Mouse (Mus musculus) hindbrain, embryonic 13.5 days (tissue): Measurements from ENCODE around the gene Ttc17. TPM values are rescaled to one million over a fixed set of nuclear protein-coding genes. Genes with fewer than 3 reads are reported as not detected.
"Not testable (repeated sequence)": the region's sequence is repeated elsewhere in the genome, so short reads cannot be mapped to it uniquely, and the experiment has no call there.

Experiments used
- ATAC-seq: fragments of 200-750 bp; cut with Nextera tagmentation; 2 replicates; pipeline ENCODE4 v1.8.0; 2017; ENCODE audit warnings: moderate TSS enrichment; ENCODE audit not compliant: low FRiP score
- H3K27ac ChIP-seq: fragments of 300-500 bp; sonication (generic); 2 replicates; pipeline ENCODE4 v1.5.1; 2015; ENCODE audit warnings: inconsistent platforms, mild to moderate bottlenecking, moderate library complexity
- H3K27me3 ChIP-seq: fragments of 300-500 bp; sonication (generic); 2 replicates; pipeline ENCODE4 v1.6.1; 2015; ENCODE audit warnings: mild to moderate bottlenecking, inconsistent platforms
- H3K36me3 ChIP-seq: fragments of 300-500 bp; sonication (generic); 2 replicates; pipeline ENCODE4 v1.6.1; 2015; ENCODE audit warnings: mild to moderate bottlenecking, inconsistent platforms
- H3K4me1 ChIP-seq: fragments of 300-500 bp; sonication (generic); replicated peaks from 2 replicates; pipeline ENCODE4 v1.6.1; 2015; ENCODE audit warnings: inconsistent platforms
- H3K4me2 ChIP-seq: fragments of 300-500 bp; sonication (generic); 2 replicates; pipeline ENCODE4 v1.6.1; 2015; ENCODE audit warnings: inconsistent platforms, mild to moderate bottlenecking, moderate library complexity
- H3K4me3 ChIP-seq: fragments of 300-500 bp; sonication (generic); 2 replicates; pipeline ENCODE4 v1.5.1; 2015; ENCODE audit warnings: mild to moderate bottlenecking, inconsistent platforms
- H3K9ac ChIP-seq: fragments of 300-500 bp; sonication (generic); 2 replicates; pipeline ENCODE4 v1.6.1; 2015; ENCODE audit warnings: mild to moderate bottlenecking, inconsistent platforms
- H3K9me3 ChIP-seq: fragments of 300-500 bp; sonication (generic); 2 replicates; pipeline ENCODE4 v1.6.1; 2016; ENCODE audit warnings: inconsistent platforms
- WGBS: fragments of 180-500 bp; shearing (Covaris S2); methylation state at CpG from one replicate; pipeline ENCODE4 v1.1.7; 2015; 5-methylcytosine and 5-hydroxymethylcytosine counted together
- polyA plus RNA-seq: library from polyadenylated mRNA; unstranded; fragments of >200 nt; fragmentation: Nextera tagmentation; extraction: Ambion mirVana; gene quantifications from 2 replicates; pipeline ENCODE4 v1.2.1, GENCODE M21; 2015

Gene Ttc17
- polyA plus RNA-seq, 1 experiment from 2014 or later: 21.8 TPM

DNA sequence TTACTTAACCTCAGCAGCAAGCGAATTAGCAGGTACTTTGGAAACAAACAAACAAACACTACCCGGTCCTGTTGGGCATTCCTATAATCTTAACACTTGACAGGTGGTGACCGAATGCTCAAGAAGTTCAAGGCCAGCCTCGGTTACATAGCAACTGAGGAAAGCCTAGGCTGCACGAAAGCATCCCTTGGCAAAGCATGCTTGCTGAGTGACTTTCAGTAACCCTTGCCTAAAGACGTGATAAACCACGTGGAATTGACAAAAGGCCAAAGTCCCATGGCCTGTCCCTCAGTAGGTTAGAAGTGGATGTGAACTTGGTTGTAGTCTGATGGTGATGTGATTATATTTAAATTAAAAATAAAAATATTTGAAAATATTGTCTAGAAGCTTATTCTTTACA is 4.4 kb downstream of the Ttc17 start:
- no peak overlapping the region for H3K9ac ChIP-seq
- no peaks in the 10 kb centered on the region for H3K36me3 ChIP-seq
- H3K4me1 ChIP-seq: peaks cover 48% of the 10 kb centered on the region
- H3K4me2 ChIP-seq: no peak overlapping the region
- no peak for ATAC-seq
- 91% methylated on average over 7 of the region's 7 CpGs for WGBS
- H3K27me3 ChIP-seq: no peaks in the 10 kb centered on the region
- no peaks in the 10 kb centered on the region for H3K9me3 ChIP-seq
- H3K27ac ChIP-seq: no peak overlapping the region
- no peak overlapping the region for H3K4me3 ChIP-seq

DNA sequence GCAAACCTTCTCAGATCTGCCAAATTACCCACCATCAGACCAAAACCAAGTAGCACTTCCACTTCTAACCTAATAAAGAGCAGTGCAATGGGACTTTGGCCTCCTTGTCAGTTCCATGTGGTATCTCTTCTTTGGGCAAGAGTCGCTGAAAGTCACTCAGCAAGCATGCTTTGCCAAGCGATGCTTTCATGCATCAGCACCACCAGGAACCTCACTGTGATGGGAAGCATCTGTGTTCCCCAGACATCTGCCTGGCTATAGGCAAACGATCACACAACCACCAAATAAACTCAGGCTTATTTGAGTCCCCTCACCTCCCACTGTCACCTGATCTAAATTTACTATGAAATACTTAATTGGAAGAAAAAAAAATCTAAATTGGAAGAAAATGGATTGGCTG is 5.5 kb downstream of the Ttc17 start:
- no peak overlapping the region for H3K4me2 ChIP-seq
- no peak overlapping the region for H3K9ac ChIP-seq
- no peaks in the 10 kb centered on the region for H3K36me3 ChIP-seq
- no peaks in the 10 kb centered on the region for H3K27me3 ChIP-seq
- no peak overlapping the region for H3K4me3 ChIP-seq
- 85% methylated on average over 3 of the region's 3 CpGs for WGBS
- H3K4me1 ChIP-seq: peaks cover 47% of the 10 kb centered on the region
- H3K27ac ChIP-seq: no peak overlapping the region
- no peaks in the 10 kb centered on the region for H3K9me3 ChIP-seq
- ATAC-seq: no peak

DNA sequence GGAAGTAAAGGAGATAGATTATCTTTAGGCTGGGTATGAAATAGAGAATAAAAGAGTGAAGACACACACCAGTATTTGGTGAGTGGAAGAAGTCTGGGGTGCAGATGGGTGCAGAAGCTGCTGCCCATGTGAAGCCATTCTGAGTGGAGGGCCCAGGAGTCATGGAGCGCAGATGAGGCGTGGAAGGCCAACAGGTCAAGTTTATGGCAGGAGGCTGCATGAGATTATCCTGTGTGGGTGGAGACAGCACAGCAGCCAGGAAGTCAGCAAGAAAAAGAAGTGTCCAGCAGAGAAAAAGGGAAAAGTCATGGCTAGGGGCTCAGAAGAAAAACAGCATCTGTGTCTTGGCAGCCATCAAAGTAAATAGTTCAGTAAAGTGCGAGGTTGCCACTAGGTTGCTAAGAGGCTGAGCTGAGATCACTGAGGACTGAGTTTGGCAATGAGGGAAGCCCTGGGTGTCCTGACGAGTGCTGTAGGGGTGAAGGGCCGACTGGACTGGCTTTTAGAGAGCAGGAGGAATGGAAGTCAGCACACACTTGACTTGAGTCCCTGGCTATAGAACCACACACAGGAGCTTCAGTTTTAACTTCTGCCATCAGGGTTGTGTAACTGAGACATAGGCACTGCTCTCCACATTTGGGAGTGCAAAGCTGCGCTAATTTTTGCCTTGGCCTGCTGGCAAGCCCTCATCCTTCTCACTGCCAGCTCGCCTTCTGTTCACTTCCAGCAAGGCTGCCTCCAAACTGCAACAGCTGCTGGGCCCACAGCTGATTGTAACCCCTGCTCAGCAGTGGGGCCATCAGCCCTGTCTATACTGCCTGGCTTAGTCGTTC is 8.1 kb downstream of the Ttc17 start:
- H3K27me3 ChIP-seq: no peaks in the 10 kb centered on the region
- H3K36me3 ChIP-seq: no peaks in the 10 kb centered on the region
- peaks cover 29% of the 10 kb centered on the region for H3K4me1 ChIP-seq
- H3K9me3 ChIP-seq: no peaks in the 10 kb centered on the region
- ATAC-seq: peak; percentile 62
- no peak overlapping the region for H3K4me3 ChIP-seq
- 65% methylated on average over 8 of the region's 8 CpGs for WGBS
- H3K9ac ChIP-seq: no peak overlapping the region; the same call in 1 of the 2 replicates
- H3K27ac ChIP-seq: peak overlapping the region; percentile 70
- no peak overlapping the region for H3K4me2 ChIP-seq

DNA sequence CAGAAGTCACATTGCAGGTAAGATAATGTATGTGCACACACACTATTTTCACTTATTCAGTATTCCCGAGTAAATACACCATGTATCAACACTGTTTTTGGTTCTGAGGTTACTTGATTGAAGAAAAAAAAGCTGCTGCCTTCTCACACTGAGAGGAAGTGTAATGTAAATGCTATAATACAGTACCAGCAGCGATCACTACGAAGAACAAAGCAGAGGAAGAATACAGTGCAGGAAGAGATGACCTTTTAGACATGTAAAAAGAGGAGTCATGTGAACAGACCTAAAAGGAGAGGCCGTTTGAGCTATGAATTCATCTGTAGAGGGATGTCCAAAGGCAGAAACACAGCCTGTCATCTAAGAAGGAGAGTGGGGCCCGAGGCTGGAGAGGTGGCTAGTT is 9.0 kb downstream of the Ttc17 start:
- no peaks in the 10 kb centered on the region for H3K36me3 ChIP-seq
- peak overlapping the region; percentile 70; the same call in 1 of the 2 replicates for H3K27ac ChIP-seq
- H3K4me2 ChIP-seq: no peak overlapping the region
- peaks cover 27% of the 10 kb centered on the region for H3K4me1 ChIP-seq
- no peak overlapping the region for H3K4me3 ChIP-seq
- H3K27me3 ChIP-seq: no peaks in the 10 kb centered on the region
- no peak overlapping the region for H3K9ac ChIP-seq
- ATAC-seq: no peak
- H3K9me3 ChIP-seq: no peaks in the 10 kb centered on the region
- 87% methylated on average over 5 of the region's 5 CpGs for WGBS

DNA sequence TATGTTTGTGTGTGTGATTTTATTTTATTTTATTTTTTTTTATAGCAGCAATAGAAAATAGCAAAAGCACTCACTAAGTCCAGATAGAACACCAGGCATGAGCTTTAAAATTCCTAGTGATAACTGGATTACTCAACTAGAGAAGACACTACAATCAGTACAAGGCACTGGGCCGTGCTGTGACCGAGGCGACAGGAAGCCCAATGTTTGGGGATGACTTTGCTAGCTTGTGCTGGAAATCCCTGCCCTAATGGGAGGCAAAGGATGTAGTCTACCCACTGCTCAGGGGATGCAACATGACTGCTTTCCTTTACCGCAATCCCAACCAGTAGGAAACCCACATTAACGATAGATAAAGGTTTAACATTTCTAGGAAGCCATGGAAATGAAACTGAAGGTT is 10.2 kb downstream of the Ttc17 start:
- Histone ChIP-seq H3K27me3 (no peaks in the 10 kb centered on the region), H3K4me2 (no peak overlapping the region), H3K4me1 (peaks cover 25% of the 10 kb centered on the region), H3K9me3 (no peaks in the 10 kb centered on the region), H3K36me3 (no peaks in the 10 kb centered on the region), H3K27ac (no peak overlapping the region), H3K4me3 (no peak overlapping the region), H3K9ac (no peak overlapping the region)
- ATAC-seq: no peak
- WGBS: 93% methylated on average over 5 of the region's 5 CpGs

DNA sequence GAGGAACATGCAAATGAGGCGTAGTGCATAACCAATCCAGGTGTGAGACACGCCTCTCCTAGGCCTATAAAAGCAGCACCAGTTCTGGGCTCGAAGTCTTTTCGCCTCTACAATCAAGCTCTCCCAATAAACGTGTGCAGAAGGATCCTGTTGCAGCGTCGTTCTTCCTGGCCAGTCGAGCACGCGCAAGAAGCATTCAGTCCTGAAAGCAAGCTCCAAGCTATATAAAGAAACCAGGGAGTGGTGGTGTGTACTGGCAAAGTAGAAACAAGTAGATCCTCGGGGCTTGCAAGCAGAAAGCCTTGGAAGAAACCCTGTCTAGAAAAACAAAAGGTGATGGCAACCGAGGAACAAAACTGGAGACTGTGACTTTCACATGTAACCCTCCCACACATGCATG is 15.4 kb downstream of the Ttc17 start:
- not testable (repeated sequence) for H3K4me1 ChIP-seq, H3K4me3 ChIP-seq, H3K36me3 ChIP-seq, H3K27me3 ChIP-seq, H3K9me3 ChIP-seq, H3K4me2 ChIP-seq, H3K9ac ChIP-seq, H3K27ac ChIP-seq, ATAC-seq
- WGBS: 95% methylated on average over 12 of the region's 12 CpGs

DNA sequence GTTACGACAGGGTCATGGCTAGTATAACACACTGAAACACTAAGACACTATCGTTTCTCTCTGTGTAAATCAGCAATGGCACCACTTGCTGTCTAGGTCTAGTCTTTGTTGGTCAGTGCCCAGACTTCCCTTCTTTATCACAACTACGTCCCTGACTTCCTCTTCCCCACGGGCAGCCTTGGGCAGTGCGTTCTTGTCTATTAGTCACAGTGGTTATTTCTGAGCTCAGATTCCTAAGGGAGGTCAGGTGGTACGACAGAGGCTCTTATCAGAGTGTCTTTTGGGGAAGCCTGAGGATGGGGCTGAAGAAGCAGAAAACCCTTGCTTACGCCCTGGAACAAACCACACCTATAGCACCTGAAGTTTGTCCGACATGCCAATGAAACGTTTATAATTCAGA is 17.5 kb downstream of the Ttc17 start:
- Histone ChIP-seq H3K27ac (no peak overlapping the region), H3K36me3 (peaks cover 20% of the 10 kb centered on the region), H3K9ac (no peak overlapping the region), H3K27me3 (no peaks in the 10 kb centered on the region), H3K4me3 (no peak overlapping the region), H3K4me2 (no peak overlapping the region), H3K4me1 (no peaks in the 10 kb centered on the region), H3K9me3 (no peaks in the 10 kb centered on the region)
- WGBS: 85% methylated on average over 9 of the region's 9 CpGs
- ATAC-seq: no peak

DNA sequence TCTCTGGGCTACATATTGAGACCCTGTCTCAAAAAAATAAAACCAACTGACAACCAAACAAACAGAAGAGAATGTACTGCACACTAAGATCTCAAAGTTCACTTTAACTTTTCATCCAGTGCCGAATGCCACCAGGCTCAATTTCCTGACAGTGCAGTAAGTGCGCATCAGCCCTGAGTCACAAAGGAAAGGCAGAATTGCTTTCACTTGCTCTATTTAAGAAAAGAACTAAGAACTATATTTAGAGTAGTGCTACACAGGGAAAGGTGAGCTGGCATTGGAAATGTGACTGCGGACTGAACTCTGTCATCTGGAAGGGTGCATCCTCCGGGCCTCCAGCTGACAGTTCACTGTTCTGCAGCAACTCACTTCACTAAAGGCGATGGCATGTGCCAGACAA is 18.6 kb downstream of the Ttc17 start:
- H3K4me3 ChIP-seq: no peak overlapping the region
- peaks cover 30% of the 10 kb centered on the region for H3K36me3 ChIP-seq
- no peaks in the 10 kb centered on the region for H3K27me3 ChIP-seq
- H3K4me2 ChIP-seq: no peak overlapping the region
- no peak overlapping the region for H3K9ac ChIP-seq
- no peaks in the 10 kb centered on the region for H3K4me1 ChIP-seq
- 91% methylated on average over 5 of the region's 5 CpGs for WGBS
- no peaks in the 10 kb centered on the region for H3K9me3 ChIP-seq
- ATAC-seq: no peak
- H3K27ac ChIP-seq: no peak overlapping the region

DNA sequence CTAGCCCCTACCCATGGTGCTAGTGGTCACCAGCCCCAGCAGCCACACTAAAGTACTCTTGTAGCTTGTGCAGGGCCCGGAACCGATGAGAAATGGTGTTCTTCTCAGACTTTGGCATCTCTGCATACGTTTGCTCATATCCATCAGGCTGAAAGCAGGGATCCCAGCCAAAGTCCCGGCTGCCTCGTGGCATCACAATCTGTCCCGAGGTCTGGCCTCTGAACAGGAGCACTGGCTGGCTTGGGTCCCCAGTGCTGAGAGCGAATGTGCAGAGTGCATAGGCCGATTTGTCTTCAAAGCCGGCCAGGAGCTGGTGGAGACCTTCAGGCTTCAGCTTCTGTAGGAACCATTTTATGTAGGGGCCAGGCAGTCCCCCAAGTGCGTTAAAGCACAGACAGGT is 22.0 kb downstream of the Ttc17 start:
- 94% methylated on average over 10 of the region's 10 CpGs for WGBS
- H3K27ac ChIP-seq: not testable (repeated sequence)

DNA sequence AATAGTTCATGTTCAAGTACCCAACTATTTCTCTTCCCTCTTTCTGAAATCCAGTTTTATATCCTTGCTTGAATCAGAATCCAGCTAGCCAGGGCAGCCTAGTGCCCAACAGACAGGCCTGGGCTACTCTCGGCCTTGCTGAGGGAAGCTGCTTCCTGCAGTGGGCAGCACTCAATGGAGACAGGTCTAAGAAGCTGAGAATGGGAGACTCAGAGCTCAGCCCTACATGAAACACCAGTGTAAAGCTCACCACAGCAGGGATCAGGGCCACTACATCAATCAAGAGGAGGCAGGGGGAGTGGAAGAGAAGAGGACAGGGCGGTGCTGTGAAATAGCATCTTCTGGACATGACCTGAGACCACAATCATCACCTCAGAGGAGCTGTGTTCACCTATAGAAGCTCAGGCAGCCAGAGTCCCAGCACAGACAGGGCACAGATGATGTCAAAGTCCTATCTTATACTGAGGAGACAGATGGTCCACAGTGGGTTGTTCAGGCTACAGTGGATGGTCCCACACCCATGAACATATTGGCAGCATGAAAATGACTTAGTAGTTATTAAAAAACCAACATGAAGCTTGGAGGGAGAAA is 25.3 kb downstream of the Ttc17 start:
- no peak overlapping the region for H3K4me2 ChIP-seq
- no peak overlapping the region for H3K9ac ChIP-seq
- no peak for ATAC-seq
- no peaks in the 10 kb centered on the region for H3K27me3 ChIP-seq
- no peaks in the 10 kb centered on the region for H3K9me3 ChIP-seq
- peaks cover 59% of the 10 kb centered on the region for H3K36me3 ChIP-seq
- WGBS: 67% methylated on average over 2 of the region's 2 CpGs
- no peak overlapping the region for H3K4me3 ChIP-seq
- H3K27ac ChIP-seq: no peak overlapping the region
- no peaks in the 10 kb centered on the region for H3K4me1 ChIP-seq

More for the DNA sequence above, 22.0 kb downstream of the Ttc17 start:
- not testable (repeated sequence) for ATAC-seq, H3K4me2 ChIP-seq, H3K4me1 ChIP-seq, H3K27me3 ChIP-seq, H3K9me3 ChIP-seq, H3K4me3 ChIP-seq, H3K9ac ChIP-seq
- H3K36me3 ChIP-seq: peaks cover 42% of the 10 kb centered on the region

DNA sequence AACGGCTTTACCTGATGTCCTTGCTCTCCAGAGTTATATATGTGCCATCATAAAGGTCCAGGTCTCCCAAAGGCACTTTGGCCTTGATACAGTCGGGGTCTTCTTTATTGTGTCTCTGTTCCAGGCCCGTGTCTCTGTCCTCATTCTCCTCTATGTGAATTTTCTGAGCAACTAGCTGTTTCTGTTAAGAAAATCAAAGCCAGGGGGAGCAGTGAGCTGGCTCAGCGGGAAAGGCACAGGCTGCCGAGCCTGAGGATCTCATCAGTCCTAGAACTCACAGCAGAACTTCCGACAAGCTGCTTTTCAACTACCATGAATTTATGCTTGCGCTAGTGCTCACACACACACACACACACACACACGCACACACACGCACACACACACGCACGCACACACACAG is 27.8 kb downstream of the Ttc17 start:
- H3K36me3 ChIP-seq: peaks cover 62% of the 10 kb centered on the region
- no peak for ATAC-seq

DNA sequence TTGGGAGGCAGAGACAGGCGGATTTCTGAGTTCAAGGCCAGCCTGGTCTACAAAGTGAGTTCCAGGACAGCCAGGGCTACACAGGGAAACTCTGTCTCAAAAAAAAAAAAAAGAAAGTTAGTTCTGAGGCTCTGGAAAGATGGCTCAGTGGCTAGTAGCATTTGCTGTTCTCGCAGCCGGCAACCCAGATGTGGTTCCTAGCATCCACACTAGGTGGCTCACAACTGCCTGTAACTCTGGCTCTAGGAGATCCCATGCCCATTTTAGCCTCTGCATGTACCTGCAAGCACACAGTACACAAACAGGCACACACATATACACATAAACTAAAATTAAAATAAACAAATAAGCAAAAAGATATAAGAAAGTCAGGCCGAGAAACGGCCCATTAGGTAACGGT is 35.4 kb downstream of the Ttc17 start:
- Histone ChIP-seq H3K9me3 (no peaks in the 10 kb centered on the region), H3K36me3 (peaks cover 90% of the 10 kb centered on the region), H3K4me3 (no peak overlapping the region), H3K9ac (no peak overlapping the region), H3K4me1 (no peaks in the 10 kb centered on the region), H3K27ac (no peak overlapping the region), H3K27me3 (no peaks in the 10 kb centered on the region), H3K4me2 (no peak overlapping the region)
- WGBS: 87% methylated on average over 6 of the region's 6 CpGs
- ATAC-seq: no peak

More for the DNA sequence above, 27.8 kb downstream of the Ttc17 start:
- Histone ChIP-seq H3K4me1 (no peaks in the 10 kb centered on the region), H3K4me3 (no peak overlapping the region), H3K27ac (no peak overlapping the region), H3K4me2 (no peak overlapping the region), H3K27me3 (no peaks in the 10 kb centered on the region), H3K9me3 (no peaks in the 10 kb centered on the region), H3K9ac (no peak overlapping the region)
- 88% methylated on average over 11 of the region's 11 CpGs for WGBS

DNA sequence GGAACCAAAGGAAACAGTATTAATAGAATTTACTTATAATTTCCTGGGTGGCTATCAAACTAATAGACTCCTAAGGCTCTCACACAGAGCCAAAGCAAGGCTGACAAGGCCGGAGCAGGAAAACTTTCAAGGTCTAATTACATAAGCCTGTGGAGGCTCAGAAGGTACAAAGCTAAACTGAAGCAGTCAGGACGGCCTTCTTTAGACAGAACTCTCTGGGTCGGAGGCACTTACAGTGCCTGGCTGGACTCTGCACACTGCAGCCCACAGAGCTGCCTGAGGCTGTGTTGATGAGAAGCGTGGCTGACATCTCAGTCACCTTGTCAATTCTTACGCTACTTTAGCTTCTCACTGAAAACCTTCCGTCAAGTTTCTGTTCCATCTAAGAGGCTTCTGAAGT is 42.7 kb downstream of the Ttc17 start:
- Histone ChIP-seq H3K9me3 (no peaks in the 10 kb centered on the region), H3K36me3 (peaks cover 91% of the 10 kb centered on the region), H3K4me2 (no peak overlapping the region), H3K4me1 (no peaks in the 10 kb centered on the region), H3K4me3 (no peak overlapping the region), H3K27ac (no peak overlapping the region), H3K27me3 (no peaks in the 10 kb centered on the region), H3K9ac (no peak overlapping the region)
- ATAC-seq: no peak
- 98% methylated on average over 6 of the region's 6 CpGs for WGBS
